In the genomic region with DNA sequence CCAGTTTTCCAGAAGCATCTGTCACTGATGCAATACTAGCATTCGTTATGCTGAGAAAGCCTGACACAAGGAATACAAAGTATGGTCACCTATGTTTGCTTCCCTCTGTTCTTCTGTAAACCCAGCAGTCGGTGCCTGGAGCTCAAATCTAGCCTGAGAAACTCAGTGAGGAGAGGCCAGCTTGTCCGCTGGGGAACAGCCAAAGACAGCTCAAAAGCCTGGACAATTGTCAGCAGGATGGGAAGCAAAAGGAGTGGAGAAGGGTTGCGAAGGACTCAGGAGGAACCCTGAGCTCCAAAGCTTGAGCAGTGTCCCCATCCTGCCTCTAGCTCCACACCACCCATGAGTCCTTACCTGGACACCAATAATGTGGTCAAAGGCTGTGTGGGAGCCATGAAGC, we compare ENCODE assay signal across 12 mouse cellular contexts. TPM values are rescaled to one million over a fixed set of nuclear protein-coding genes. Genes with fewer than 3 reads are reported as not detected.
DNase-seq lines count a peak whose midpoint lies in the region; ATAC-seq and TF ChIP-seq lines count a peak whose summit lies in the region.
"Had no signal": no experiment of that assay in that cellular context is flagged by ENCODE, and none has a peak within 500 bp of the region (broad histone marks: within the 10 kb centered on the region; RNA-seq: fewer than 3 reads in every experiment).

No protein-coding gene starts in this region.

- H3K4me1 ChIP-seq in kidney, adult 2 months (ENCODE audit: control insufficient read depth, insufficient read depth, low read length), result no peaks in the 10 kb centered on the region
- no peaks in the 10 kb centered on the region for H3K4me1 ChIP-seq in midbrain, embryonic 16.5 days (ENCODE audit: control insufficient read depth, insufficient read depth, low read length)
- peaks cover 10% of the 10 kb centered on the region for H3K4me1 ChIP-seq in midbrain, embryonic 10.5 days
- H3K4me1 ChIP-seq in stomach, postnatal 0 days (replicated peaks; ENCODE audit: control insufficient read depth, insufficient read depth), result no peaks in the 10 kb centered on the region
- H3K4me1 ChIP-seq: neural tube, embryonic 12.5 days had no signal

- H3K4me3 ChIP-seq in kidney, adult 2 months (ENCODE audit: insufficient read depth, low read depth, low read length), result no peak overlapping the region
- H3K4me3 ChIP-seq in midbrain, embryonic 16.5 days (ENCODE audit: low read depth, low read length), result no peak overlapping the region
- H3K4me3 ChIP-seq in midbrain, embryonic 10.5 days, result no peak overlapping the region
- no peak overlapping the region for H3K4me3 ChIP-seq in stomach, postnatal 0 days (ENCODE audit: low read depth, low read length)
- H3K4me3 ChIP-seq: hindbrain, embryonic 15.5 days; neural tube, embryonic 12.5 days had no signal

- WGBS in kidney, adult 2 months, result 67% methylated on average over 4 of the region's 4 CpGs
- 82% methylated on average over 4 of the region's 4 CpGs for WGBS in midbrain, embryonic 16.5 days
- WGBS in midbrain, embryonic 10.5 days, result 83% methylated on average over 4 of the region's 4 CpGs
- 46% methylated on average over 4 of the region's 4 CpGs for WGBS in stomach, postnatal 0 days

- no peaks in the 10 kb centered on the region for H3K36me3 ChIP-seq in kidney, adult 2 months (ENCODE audit: control insufficient read depth, insufficient read depth, low read length)
- no peaks in the 10 kb centered on the region for H3K36me3 ChIP-seq in midbrain, embryonic 16.5 days (ENCODE audit: control insufficient read depth, insufficient read depth, low read length)
- H3K36me3 ChIP-seq in midbrain, embryonic 10.5 days, result no peaks in the 10 kb centered on the region
- H3K36me3 ChIP-seq in stomach, postnatal 0 days (ENCODE audit: control insufficient read depth, insufficient read depth, low read length), result no peaks in the 10 kb centered on the region
- H3K36me3 ChIP-seq: hindbrain, embryonic 15.5 days; neural tube, embryonic 12.5 days had no signal

- TF ChIP-seq EP300 in stomach, postnatal 0 days (optimal IDR thresholded peaks at IDR 0.05), result no peak

- H3K9me3 ChIP-seq in midbrain, embryonic 16.5 days (replicated peaks; ENCODE audit: control insufficient read depth, low read length, poor library complexity, severe bottlenecking), result no peaks in the 10 kb centered on the region
- no peaks in the 10 kb centered on the region for H3K9me3 ChIP-seq in midbrain, embryonic 10.5 days (replicated peaks)
- H3K9me3 ChIP-seq in stomach, postnatal 0 days (ENCODE audit: control insufficient read depth, low read length), result no peaks in the 10 kb centered on the region
- H3K9me3 ChIP-seq: hindbrain, embryonic 15.5 days; neural tube, embryonic 12.5 days had no signal

- peak overlapping the region; percentile 54; the same call in 1 of the 2 replicates for H3K27ac ChIP-seq in kidney, adult 2 months (ENCODE audit: insufficient read depth, low read depth, low read length)
- peak overlapping the region; percentile 11; the same call in 1 of the 2 replicates for H3K27ac ChIP-seq in midbrain, embryonic 16.5 days (ENCODE audit: low read length)
- H3K27ac ChIP-seq in midbrain, embryonic 10.5 days (replicated peaks), result no peak overlapping the region
- peak overlapping the region; percentile 31 for H3K27ac ChIP-seq in stomach, postnatal 0 days (replicated peaks)
- H3K27ac ChIP-seq: hindbrain, embryonic 15.5 days; neural tube, embryonic 12.5 days had no signal

- no peak for DNase-seq in kidney, adult 2 months
- DNase-seq in kidney, postnatal 14 days, result no peak
- DNase-seq in midbrain, embryonic 10.5 days (ENCODE audit: low spot score), result no peak
- DNase-seq in heart, postnatal 10 days, result peak; percentile 59 to 62
- no peak for DNase-seq in stomach, postnatal 0 days (ENCODE audit: low spot score)
- DNase-seq in urinary bladder, postnatal 10 days (ENCODE audit: low spot score), result no peak
- DNase-seq: right cerebral cortex, postnatal 25 days; thymus, adult 2 months had no signal

- ATAC-seq in midbrain, embryonic 16.5 days, result peak; percentile 14; the same call in 1 of the 2 replicates
- ATAC-seq in stomach, postnatal 0 days (ENCODE audit: low FRiP score, low TSS enrichment), result no peak
- ATAC-seq: forebrain, embryonic 16.5 days had no signal

- no peak for TF ChIP-seq POLR2A in kidney, adult 2 months (IDR thresholded peaks at IDR 0.05; ENCODE audit: low read depth, low read length)

- H3K9ac ChIP-seq in midbrain, embryonic 16.5 days (ENCODE audit: low read depth, low read length), result 0 out of 2 replicates have a peak overlapping the region, but pooled peaks have one; percentile 10
- H3K9ac ChIP-seq in stomach, postnatal 0 days (ENCODE audit: low read length), result no peak overlapping the region
- H3K9ac ChIP-seq: hindbrain, embryonic 15.5 days; neural tube, embryonic 12.5 days had no signal

- intact Hi-C loops in heart, postnatal 10 days (cut with DNase I), result no loop called here

- TF ChIP-seq CTCF in kidney, adult 2 months (conservative IDR thresholded peaks at IDR 0.05; ENCODE audit: insufficient read depth, insufficient read length, low read depth, low read length), result no peak
- no peak for TF ChIP-seq CTCF in stomach, postnatal 0 days (IDR thresholded peaks at IDR 0.05; ENCODE audit: low read depth)

- no peaks in the 10 kb centered on the region for H3K27me3 ChIP-seq in kidney, adult 2 months (replicated peaks; ENCODE audit: control insufficient read depth, insufficient read depth, low read length)
- no peaks in the 10 kb centered on the region for H3K27me3 ChIP-seq in midbrain, embryonic 16.5 days (ENCODE audit: control insufficient read depth, insufficient read depth, low read depth, low read length)
- H3K27me3 ChIP-seq in midbrain, embryonic 10.5 days (ENCODE audit: low read depth, poor library complexity, severe bottlenecking), result no peaks in the 10 kb centered on the region
- no peaks in the 10 kb centered on the region for H3K27me3 ChIP-seq in stomach, postnatal 0 days (ENCODE audit: control insufficient read depth, insufficient read depth, low read length)
- H3K27me3 ChIP-seq: hindbrain, embryonic 15.5 days; neural tube, embryonic 12.5 days had no signal

- H3K4me2 ChIP-seq in midbrain, embryonic 16.5 days (ENCODE audit: low read length), result no peak overlapping the region
- H3K4me2 ChIP-seq in stomach, postnatal 0 days (replicated peaks; ENCODE audit: low read depth), result no peak overlapping the region

RNA-seq across cellular contexts. Expression of a gene that starts 10.0 kb away (rescaled TPM):
- 15.3 and 15.4 TPM in 2 replicates for polyA plus RNA-seq in kidney, adult 2 months (2012; rRNA removed)
- 10.2 and 12.9 TPM in 2 replicates for polyA plus RNA-seq in midbrain, embryonic 16.5 days (2015; fragmentation: Nextera tagmentation; extraction: Ambion mirVana)
- polyA plus RNA-seq in midbrain, embryonic 10.5 days (2016; fragmentation: Nextera tagmentation; extraction: Ambion mirVana), result 1.4 and 2.2 TPM in 2 replicates
- total RNA-seq in heart, postnatal 10 days (2021), result 10 to 100 TPM; 15.4 to 15.8 TPM
- polyA plus RNA-seq in stomach, postnatal 0 days (2015; fragmentation: Nextera tagmentation; extraction: Ambion mirVana), result 18.0 and 19.8 TPM in 2 replicates

RNA-seq across cellular contexts. Expression of a gene that starts 44.5 kb away (rescaled TPM):
- 1.0 and 1.1 TPM in 2 replicates for polyA plus RNA-seq in kidney, adult 2 months (2012; rRNA removed)
- 7.4 and 10.4 TPM in 2 replicates for polyA plus RNA-seq in midbrain, embryonic 16.5 days (2015; fragmentation: Nextera tagmentation; extraction: Ambion mirVana)
- 40.3 and 41.3 TPM in 2 replicates for polyA plus RNA-seq in midbrain, embryonic 10.5 days (2016; fragmentation: Nextera tagmentation; extraction: Ambion mirVana)
- 10 to 100 TPM; 10.2 to 11.3 TPM for total RNA-seq in heart, postnatal 10 days (2021)
- polyA plus RNA-seq in stomach, postnatal 0 days (2015; fragmentation: Nextera tagmentation; extraction: Ambion mirVana), result 5.2 and 5.5 TPM in 2 replicates

RNA-seq across cellular contexts. Expression of a gene that starts 50.5 kb away (rescaled TPM):
- 3.4 and 5.5 TPM in 2 replicates for polyA plus RNA-seq in kidney, adult 2 months (2012; rRNA removed)
- 62.6 and 65.3 TPM in 2 replicates for polyA plus RNA-seq in midbrain, embryonic 16.5 days (2015; fragmentation: Nextera tagmentation; extraction: Ambion mirVana)
- polyA plus RNA-seq in midbrain, embryonic 10.5 days (2016; fragmentation: Nextera tagmentation; extraction: Ambion mirVana), result 59.2 and 59.5 TPM in 2 replicates
- 10 to 100 TPM; 29.5 to 31.4 TPM for total RNA-seq in heart, postnatal 10 days (2021)
- 38.1 and 39.3 TPM in 2 replicates for polyA plus RNA-seq in stomach, postnatal 0 days (2015; fragmentation: Nextera tagmentation; extraction: Ambion mirVana)

RNA-seq across cellular contexts. Expression of a gene that starts 58.0 kb away (rescaled TPM):
- polyA plus RNA-seq in kidney, adult 2 months (2012; rRNA removed), result 33.6 and 45.4 TPM in 2 replicates
- 49.1 and 53.2 TPM in 2 replicates for polyA plus RNA-seq in midbrain, embryonic 16.5 days (2015; fragmentation: Nextera tagmentation; extraction: Ambion mirVana)
- 94.6 and 109 TPM in 2 replicates for polyA plus RNA-seq in midbrain, embryonic 10.5 days (2016; fragmentation: Nextera tagmentation; extraction: Ambion mirVana)
- 10 to 100 TPM; 64.1 to 70.3 TPM for total RNA-seq in heart, postnatal 10 days (2021)
- polyA plus RNA-seq in stomach, postnatal 0 days (2015; fragmentation: Nextera tagmentation; extraction: Ambion mirVana), result 66.8 and 66.9 TPM in 2 replicates

Comparison
In these comparisons a context has a peak if more than half of its experiments do, and no peak if none do; other contexts are left out.
1. DNase-seq: peak in heart, postnatal 10 days (2 of 2); none in kidney, adult 2 months (single experiment), kidney, postnatal 14 days (single experiment), midbrain, embryonic 10.5 days (single experiment), stomach, postnatal 0 days (single experiment) and urinary bladder, postnatal 10 days (single experiment).